Mouse (Mus musculus) R1 (cell line): ENCODE data around the gene Ppp2r3a.

Experiments used
- DNase-seq: peaks from one replicate; pipeline ENCODE4 v3.0.0-alpha.2; 2018; ENCODE audit warnings: low read depth, low spot score

Gene Ppp2r3a

GRCm38 (mm10) chr9:101160092-101160491 lies 91.5 kb downstream of the Ppp2r3a start:
- DNase-seq, result no peak

DNA sequence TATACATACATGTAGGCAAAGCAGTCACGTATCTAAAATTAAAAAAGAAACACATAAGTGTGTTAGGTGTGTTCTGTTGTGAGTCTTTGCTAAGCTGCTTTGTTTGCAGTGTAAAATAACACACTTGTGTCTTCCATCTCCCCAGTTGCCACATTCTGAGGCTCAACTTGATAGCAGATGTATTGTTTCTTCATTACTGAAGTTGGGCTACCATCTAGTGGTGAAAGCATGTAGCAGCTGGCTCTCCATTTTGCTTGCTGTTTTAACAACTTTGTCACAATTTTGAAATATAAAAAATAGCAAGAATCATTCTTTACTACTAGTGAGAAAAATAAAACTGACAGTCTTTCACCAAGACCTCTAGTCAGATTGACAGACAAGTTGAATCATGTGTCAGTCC lies 92.2 kb downstream of the Ppp2r3a start:
- DNase-seq, result peak; percentile 40

- no peak for DNase-seq
Observed at GRCm38 (mm10) chr9:101152872-101153271, 98.7 kb downstream of the Ppp2r3a start.

DNA sequence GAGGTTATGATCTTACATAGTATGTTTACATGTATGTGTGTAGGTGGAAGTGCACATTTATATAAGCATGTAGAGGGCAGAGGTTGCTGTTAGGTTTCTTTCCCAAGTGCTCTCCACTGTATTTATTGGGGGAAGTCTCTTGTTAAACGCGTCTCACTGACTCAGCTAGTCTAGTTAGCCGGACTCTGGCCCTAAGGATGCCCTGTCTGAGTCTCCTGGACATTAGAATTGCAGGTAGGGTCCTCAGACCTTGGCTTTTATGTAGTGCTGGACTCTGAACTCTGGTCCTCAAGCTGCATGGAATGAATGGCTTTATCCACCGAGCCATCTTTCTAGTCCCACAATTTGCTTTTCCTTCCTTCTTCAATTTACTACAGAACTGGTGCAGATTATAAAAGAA lies 108.0 kb downstream of the Ppp2r3a start:
- DNase-seq, result no peak

GRCm38 (mm10) chr9:101114182-101114884 lies 137.3 kb downstream of the Ppp2r3a start:
- DNase-seq, result no peak

GRCm38 (mm10) chr9:101113317-101113716 lies 138.3 kb downstream of the Ppp2r3a start:
- no peak for DNase-seq

GRCm38 (mm10) chr9:101110013-101110412 lies 141.6 kb downstream of the Ppp2r3a start:
- no peak for DNase-seq

DNA sequence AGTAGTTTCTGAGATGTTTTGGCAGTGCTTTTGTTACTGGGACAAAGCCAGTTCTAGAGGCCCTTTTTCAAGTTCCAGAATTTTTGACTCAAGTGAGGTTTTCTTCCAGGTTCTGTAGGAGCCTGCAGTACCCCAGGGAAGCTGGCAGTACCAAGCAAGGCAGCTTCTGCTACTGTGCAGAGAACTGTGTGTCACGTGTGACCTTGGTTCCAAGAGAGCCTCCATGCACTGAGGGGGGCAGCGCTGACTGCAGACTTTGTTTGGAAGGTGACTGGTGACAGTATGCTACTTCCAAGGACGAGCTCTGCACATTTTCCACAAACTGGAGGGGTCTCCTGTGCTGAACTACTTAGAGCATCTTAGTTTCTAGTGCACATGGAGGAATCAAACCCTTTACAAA lies 144.2 kb downstream of the Ppp2r3a start:
- DNase-seq, result no peak

DNA sequence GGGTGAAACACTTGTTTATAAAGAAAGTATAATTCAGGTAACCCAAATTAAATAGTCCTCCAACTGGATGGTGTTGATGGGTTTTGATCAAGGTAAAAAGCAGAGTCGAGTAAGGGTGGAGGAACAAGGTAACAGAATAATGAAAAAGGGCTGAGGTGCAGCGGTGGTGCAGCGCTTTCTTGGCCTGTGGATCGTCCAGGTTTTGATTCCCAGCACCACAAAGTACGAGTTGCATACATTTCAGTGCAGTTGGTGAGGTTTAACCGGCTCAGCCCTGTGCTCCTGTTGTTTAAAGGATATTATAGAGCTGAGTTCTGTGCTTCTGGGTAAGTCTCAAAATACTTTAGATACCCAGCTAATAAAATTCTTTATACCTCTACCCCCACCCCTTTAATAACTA lies 145.9 kb downstream of the Ppp2r3a start:
- no peak for DNase-seq

GRCm38 (mm10) chr9:101104931-101105330 lies 146.7 kb downstream of the Ppp2r3a start:
- DNase-seq, result no peak

- DNase-seq, result no peak
Observed at GRCm38 (mm10) chr9:101102288-101102687, 149.3 kb downstream of the Ppp2r3a start.

GRCm38 (mm10) chr9:101101547-101101946 lies 150.0 kb downstream of the Ppp2r3a start:
- no peak for DNase-seq

- DNase-seq, result no peak
Observed at GRCm38 (mm10) chr9:101100163-101100562, 151.4 kb downstream of the Ppp2r3a start.

DNA sequence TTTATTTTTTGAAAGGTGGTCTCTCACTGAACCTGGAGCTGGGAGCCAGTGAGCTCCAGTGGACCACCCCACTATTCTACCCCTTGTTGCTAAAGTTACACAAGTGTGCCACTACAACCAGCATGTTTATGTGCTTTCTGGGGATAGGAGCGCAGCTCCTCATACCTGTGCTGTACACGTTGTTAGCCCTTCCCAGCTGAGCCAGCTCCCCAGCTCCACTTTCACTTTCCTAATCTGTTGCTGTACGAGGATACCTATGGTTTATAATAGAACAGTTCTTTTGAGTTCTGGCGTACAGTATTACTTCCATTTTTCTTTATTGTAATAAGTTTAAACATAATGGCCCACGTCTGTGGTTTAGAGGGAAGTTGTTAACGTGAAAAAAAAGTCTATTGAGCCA lies 152.2 kb downstream of the Ppp2r3a start:
- DNase-seq, result no peak

DNA sequence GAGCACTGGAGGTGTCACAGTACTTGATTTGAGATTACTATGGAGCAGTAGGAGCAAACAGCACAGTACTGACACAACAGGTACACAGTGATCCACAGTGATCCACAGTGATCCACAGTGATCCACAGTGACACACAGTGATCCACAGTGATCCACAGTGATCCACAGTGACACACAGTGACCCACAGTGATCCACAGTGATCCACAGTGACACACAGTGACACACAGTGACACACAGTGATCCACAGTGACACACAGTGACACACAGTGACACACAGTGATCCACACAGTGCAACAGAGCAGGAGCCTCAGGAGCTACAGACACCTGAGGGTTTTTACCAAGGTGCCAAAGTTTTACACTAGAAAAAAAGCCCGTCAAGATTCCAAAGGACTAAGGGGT lies 154.1 kb downstream of the Ppp2r3a start:
- DNase-seq, result no peak

- no peak for DNase-seq
Observed at GRCm38 (mm10) chr9:101096461-101096860, 155.1 kb downstream of the Ppp2r3a start.

- no peak for DNase-seq
Observed at GRCm38 (mm10) chr9:101095425-101095824, 156.2 kb downstream of the Ppp2r3a start.

DNA sequence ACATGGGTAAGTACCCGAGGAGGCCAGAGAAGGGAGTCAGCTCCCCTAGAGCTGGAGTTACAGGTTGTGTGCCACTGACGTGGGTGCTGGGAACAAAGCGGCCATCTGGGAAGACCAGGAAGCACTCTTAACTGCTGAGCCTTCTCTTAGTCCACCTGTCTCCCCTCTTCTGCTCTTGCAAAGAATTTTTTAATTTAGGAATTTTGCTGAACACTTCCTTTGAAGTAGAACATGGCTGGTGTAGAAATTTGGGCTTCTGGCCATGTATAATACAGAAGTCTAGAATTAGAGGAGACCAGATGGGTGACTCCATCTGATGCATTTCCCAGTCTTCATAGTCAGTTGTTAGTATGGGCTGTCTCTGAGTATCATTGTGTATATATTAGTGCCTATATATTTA lies 167.9 kb downstream of the Ppp2r3a start:
- no peak for DNase-seq

- no peak for DNase-seq
Observed at GRCm38 (mm10) chr9:101080046-101080685, 171.4 kb downstream of the Ppp2r3a start.

- DNase-seq, result no peak
Observed at GRCm38 (mm10) chr9:101078579-101078978, 173.0 kb downstream of the Ppp2r3a start.

- DNase-seq, result no peak
Observed at GRCm38 (mm10) chr9:101077486-101077885, 174.1 kb downstream of the Ppp2r3a start.

GRCm38 (mm10) chr9:101076095-101076875 lies 175.3 kb downstream of the Ppp2r3a start:
- no peak for DNase-seq

DNA sequence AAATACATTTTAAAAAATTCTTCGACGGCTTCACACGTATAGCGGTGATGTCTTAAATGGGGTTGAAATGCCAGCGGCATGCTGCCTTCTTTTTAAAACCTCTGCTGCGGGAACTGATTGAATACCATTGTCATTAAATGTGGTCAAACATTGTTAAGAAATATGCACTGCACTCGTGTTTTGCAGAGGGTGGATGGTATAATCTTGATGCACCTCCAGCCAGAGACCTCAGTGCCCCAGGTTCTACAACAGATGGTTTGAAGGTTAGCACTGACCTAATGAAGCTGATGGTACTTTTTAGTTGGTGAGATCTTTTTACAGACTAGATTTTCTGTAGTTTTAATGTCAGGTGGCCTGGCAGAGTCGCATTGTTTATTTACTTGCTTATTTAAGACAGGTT lies 175.9 kb downstream of the Ppp2r3a start:
- DNase-seq, result no peak
